Mouse (Mus musculus): Measurements from ENCODE around the gene Ebf1. TPM values are rescaled to one million over a fixed set of nuclear protein-coding genes. Genes with fewer than 3 reads are reported as not detected.

Gene Ebf1
- polyA plus RNA-seq, 1 experiment: not detected

- no peak for TF ChIP-seq GATA1 (IDR thresholded peaks at IDR 0.05; ENCODE audit: low read length)
Observed at GRCm38 (mm10) chr11:44728271-44728670, 111.2 kb downstream of the Ebf1 start.

GRCm38 (mm10) chr11:44729931-44730330 lies 112.8 kb downstream of the Ebf1 start:
- no peak for TF ChIP-seq GATA1 (IDR thresholded peaks at IDR 0.05; ENCODE audit: low read length)

GRCm38 (mm10) chr11:44731763-44732162 lies 114.6 kb downstream of the Ebf1 start:
- TF ChIP-seq GATA1 (IDR thresholded peaks at IDR 0.05; ENCODE audit: low read length): no peak

DNA sequence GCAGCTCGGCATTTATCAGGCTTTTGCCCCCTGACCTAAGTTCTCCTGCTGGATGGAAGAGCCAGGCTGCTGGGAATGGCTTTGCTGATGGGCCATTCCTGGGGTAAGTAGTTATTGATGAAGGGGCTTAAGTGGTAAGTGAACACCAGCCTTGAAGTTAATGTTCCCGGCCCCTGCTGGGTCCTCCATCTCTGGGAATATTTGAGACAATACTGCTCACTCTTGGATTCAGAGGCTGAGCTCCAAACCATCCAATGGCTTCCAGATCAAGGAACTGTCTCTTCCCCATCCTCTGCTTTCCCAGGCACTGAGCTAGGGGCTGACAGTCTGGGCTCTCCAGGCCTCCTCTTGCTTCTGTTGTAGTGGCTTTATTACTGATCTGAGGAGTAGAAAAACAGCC lies 116.2 kb downstream of the Ebf1 start:
- TF ChIP-seq GATA1 (IDR thresholded peaks at IDR 0.05; ENCODE audit: low read length): no peak

- TF ChIP-seq GATA1 (IDR thresholded peaks at IDR 0.05; ENCODE audit: low read length): no peak
Observed at GRCm38 (mm10) chr11:44738046-44738445, 120.9 kb downstream of the Ebf1 start.

DNA sequence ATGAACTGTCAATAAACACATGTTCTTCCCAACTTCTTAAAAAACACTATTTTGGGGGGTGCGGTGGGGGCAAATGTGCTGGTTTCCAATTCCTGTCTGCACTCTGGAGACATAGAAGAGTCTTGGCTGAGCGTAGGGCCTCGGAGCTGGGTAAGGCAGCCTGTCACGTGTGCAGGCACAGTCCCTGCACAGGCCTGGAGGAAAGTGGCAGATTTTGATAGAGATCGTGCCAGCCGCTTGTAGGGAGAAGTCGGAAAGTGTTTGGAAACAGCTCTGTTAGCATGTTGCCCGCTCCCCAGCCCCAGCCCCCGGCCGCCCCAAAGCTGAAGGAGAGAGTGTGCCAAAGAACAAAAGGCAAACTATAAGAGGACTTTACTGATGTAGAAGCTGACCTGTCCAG lies 121.7 kb downstream of the Ebf1 start:
- TF ChIP-seq GATA1 (IDR thresholded peaks at IDR 0.05; ENCODE audit: low read length): no peak

- TF ChIP-seq GATA1 (IDR thresholded peaks at IDR 0.05; ENCODE audit: low read length): no peak
Observed at GRCm38 (mm10) chr11:44740278-44741041, 123.3 kb downstream of the Ebf1 start.

GRCm38 (mm10) chr11:44741042-44741491 lies 124.0 kb downstream of the Ebf1 start:
- no peak for TF ChIP-seq GATA1 (IDR thresholded peaks at IDR 0.05; ENCODE audit: low read length)

DNA sequence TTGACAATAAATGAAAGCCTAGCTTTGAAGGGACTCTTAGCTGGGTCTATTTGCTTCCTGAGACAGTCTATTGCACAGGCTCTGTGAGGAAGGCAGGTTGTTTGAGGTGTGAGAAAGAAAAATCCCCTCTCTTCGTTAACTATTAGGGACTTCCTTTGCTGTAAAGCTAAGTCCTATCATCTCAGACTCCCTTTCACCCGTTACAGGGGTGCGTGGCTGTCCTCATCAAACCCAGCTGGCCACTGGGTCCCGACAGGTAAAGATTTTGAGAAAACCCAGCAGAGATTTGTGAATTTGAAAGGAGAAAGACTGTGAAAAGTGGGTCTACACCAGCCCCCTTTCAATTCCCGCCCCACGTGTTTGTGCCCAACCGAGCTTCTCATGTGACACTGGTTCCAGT lies 127.3 kb downstream of the Ebf1 start:
- TF ChIP-seq GATA1 (IDR thresholded peaks at IDR 0.05; ENCODE audit: low read length): no peak

DNA sequence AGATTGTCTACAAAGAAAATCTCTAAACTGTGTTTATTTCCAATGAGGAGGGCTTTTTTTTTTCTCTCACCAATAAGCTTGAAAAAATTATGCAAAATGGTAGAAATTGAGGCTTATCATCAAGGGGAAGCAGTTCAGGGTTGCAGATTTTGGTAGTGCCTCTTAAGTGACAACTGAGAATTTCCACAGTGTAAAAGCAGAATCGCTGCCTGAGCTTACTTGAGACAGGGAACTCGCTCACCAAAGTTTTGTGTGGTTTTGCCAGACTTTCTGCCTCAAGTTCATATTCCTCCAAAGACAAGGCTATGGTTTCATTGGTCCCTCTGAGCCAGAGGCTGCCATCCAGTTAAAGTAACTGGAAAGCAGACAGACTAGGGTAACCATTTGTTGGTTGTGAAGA lies 128.8 kb downstream of the Ebf1 start:
- no peak for TF ChIP-seq GATA1 (IDR thresholded peaks at IDR 0.05; ENCODE audit: low read length)

- no peak for TF ChIP-seq GATA1 (IDR thresholded peaks at IDR 0.05; ENCODE audit: low read length)
Observed at GRCm38 (mm10) chr11:44746731-44747130, 129.6 kb downstream of the Ebf1 start.

DNA sequence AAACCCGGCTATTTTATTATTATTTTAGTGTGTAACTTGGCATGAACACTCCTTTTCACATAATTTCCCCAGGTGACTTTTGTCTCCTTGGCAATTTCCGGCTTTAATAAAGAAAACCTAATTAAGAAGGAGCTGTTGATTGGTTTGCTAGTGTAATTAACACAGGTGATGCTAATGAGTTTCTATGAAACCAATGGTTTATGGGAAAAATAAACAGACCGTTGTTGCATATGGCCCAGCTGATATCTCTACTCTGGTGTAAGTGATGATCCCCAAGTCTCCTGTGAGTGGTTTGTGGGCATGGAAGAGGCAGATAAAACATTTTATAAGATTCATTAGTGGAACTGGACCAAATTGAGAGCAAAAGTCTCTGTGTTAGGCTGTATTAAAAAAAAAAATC lies 132.2 kb downstream of the Ebf1 start:
- TF ChIP-seq GATA1 (IDR thresholded peaks at IDR 0.05; ENCODE audit: low read length): no peak

- TF ChIP-seq GATA1 (IDR thresholded peaks at IDR 0.05; ENCODE audit: low read length): no peak
Observed at GRCm38 (mm10) chr11:44754336-44754735, 137.2 kb downstream of the Ebf1 start.

DNA sequence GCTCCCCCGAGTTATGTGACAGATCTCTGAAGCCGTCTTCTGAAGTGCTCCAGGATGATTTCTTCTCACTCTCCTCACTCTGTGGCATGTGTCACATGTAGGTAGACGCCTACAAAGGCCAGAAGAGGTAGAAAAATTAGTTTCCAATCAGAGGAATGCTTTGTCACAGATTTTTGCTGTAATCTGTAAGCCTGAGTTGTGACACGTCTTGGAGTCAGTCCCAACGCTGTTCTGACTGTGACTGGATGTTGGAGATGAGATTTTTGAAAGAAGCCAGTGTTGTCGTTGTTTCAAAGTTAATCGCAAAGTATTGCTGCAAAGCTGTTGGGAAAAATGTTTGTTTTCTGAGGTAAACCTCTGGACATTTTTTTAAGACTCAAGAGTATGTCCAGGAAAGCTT lies 139.2 kb downstream of the Ebf1 start:
- TF ChIP-seq GATA1 (IDR thresholded peaks at IDR 0.05; ENCODE audit: low read length): no peak

DNA sequence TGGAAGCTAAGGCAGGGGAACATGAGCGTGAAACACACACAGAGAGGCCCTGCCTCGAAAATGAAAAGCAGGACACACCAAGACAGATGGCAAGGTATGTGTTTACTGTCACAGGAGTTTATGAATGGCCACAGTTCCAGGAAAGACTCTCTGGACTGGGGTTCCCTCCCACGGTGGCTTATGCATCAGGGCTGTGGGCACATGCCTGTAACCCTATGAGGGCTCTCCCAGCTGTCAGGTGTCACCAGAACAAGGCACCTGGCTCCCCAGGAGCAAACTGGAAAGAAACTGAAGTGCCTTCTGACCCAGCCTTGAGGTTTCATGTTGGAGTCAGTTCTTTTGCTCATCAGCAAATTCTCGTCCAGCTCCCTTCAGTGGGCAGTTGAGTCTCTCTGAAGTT lies 141.7 kb downstream of the Ebf1 start:
- TF ChIP-seq GATA1 (IDR thresholded peaks at IDR 0.05; ENCODE audit: low read length): no peak

DNA sequence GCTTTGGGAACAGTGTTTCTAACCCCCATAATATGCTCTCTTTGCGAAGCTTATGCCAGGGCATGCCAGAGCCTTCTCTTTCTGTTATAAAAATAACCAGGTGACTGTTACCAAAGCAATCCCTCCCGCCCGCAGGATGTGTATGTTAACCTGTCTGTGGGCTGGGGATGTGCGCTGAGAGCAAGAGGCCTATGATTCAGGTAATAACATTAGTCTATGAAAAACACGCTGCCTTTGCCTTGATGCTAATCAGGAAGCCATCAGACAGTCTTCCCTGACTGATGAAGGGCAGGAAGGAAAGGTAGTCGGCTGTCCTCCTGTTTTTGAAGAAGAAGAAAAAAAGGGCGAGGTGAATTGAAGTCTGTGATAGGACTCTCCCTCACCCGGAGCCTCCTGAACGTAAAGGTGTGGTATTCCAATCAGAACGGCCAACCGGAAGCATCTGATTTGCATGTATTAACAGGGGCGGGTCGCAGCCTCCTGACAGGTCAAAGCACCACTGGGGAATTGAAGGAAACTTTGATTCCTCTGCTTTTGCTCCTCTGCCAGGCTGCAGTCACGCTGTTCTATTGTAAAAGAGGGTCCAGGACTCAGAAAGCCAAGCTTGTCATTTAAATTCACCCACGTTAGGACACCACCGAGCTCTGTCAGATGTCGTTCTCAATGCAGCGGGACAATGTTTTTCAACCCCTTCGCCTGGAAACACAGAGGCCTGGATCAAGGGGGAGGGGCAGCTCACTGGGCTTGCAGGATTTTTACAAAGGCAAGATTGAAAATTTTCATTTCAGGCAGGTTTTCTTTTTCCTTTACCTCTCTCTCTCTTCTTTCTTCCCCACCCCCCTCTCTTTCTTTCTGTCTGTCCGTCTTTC lies 144.2 kb downstream of the Ebf1 start:
- TF ChIP-seq GATA1 (IDR thresholded peaks at IDR 0.05; ENCODE audit: low read length): no peak
